Mouse (Mus musculus) G1E (cell line): ENCODE measurements around the gene Ptma.

Experiments used
- CTCF ChIP-seq: IDR thresholded peaks from 2 replicates; pipeline ENCODE4 v1.5.1; 2012; ENCODE audit warnings: low read depth, low read length, inconsistent platforms, mixed read lengths
- POLR2AphosphoS5 ChIP-seq: IDR thresholded peaks from 2 replicates; pipeline ENCODE4 v1.6.1; 2012; ENCODE audit warnings: low read depth, low read length, inconsistent platforms; ENCODE audit not compliant: insufficient replicate concordance

DNA sequence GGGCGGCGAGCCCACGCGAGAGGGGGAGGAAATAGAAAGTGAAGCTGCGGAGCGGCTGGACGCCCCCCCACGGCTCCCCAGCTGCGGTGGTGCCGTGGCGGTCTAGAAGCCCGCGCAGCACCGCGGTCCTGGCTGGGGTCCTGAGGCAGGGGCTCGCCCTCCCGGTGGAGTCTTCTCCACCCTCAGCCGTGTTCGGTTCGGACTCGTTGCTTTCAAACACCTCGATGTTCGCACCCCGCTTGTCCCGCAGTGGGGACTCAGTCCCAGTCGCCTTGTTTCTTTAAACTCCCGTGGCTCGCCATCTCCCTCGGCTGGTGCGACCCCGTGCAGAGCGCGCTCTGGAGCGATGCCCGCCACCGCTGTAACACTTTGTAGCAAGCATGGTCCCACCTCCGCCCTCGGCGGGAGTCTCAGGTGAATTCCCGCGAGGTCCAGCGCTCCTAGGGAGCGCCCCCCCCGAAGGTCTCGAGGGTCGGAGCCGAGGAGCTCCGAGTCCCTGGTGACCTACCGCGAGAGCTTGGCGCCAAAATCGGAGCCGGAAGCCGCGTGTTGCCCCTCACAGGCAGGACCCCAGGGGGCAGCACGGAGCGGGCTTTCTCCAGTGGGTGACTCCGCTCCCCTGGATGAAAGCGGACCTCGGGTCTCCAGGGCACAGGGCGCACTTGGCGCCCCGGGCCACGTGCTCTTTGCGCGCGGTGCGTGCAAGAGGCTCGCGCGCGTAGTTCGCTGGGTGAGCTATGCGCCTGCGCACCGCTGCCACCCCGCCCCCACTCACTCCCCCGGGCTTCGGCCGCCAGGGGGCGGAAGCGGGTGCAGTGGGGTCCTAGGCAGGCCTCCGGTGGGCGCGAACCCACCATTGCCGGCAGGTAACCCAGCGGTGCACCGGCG is 1.3 kb downstream of the Ptma start:
- TF ChIP-seq CTCF = peak; percentile 66
- peak; percentile 96 for TF ChIP-seq POLR2AphosphoS5
